Mouse (Mus musculus) 3T3-L1 (cell line): ENCODE results near the gene Gbp8.
A peak's percentile ranks its signal among the peaks of the same experiment; 100 is the strongest.
"Not testable (repeated sequence)": the region's sequence is repeated elsewhere in the genome, so short reads cannot be mapped to it uniquely, and the experiment has no call there.

Experiments
- DNase-seq: peaks from one replicate; pipeline ENCODE4 v3.0.0-alpha.2; 2015; ENCODE audit warnings: low read depth, low spot score

The Gbp8 gene

GRCm38 (mm10) chr5:105060224-105060623, 79.1 kb downstream of the Gbp8 start:
- no peak for DNase-seq

GRCm38 (mm10) chr5:105055279-105055678, 84.1 kb downstream of the Gbp8 start:
- DNase-seq: no peak

GRCm38 (mm10) chr5:105053471-105054169, 85.7 kb downstream of the Gbp8 start:
- not testable (repeated sequence) for DNase-seq

- DNase-seq: peak; percentile 40
Observed at GRCm38 (mm10) chr5:105032362-105032761, 107.0 kb downstream of the Gbp8 start.

- no peak for DNase-seq
Observed at GRCm38 (mm10) chr5:105012551-105012950, 126.8 kb downstream of the Gbp8 start.

- DNase-seq: no peak
Observed at GRCm38 (mm10) chr5:105011570-105011969, 127.8 kb downstream of the Gbp8 start.

- no peak for DNase-seq
Observed at GRCm38 (mm10) chr5:105010376-105010775, 129.0 kb downstream of the Gbp8 start.

- no peak for DNase-seq
Observed at GRCm38 (mm10) chr5:104989411-104989810, 149.9 kb downstream of the Gbp8 start.

GRCm38 (mm10) chr5:104988000-104988399, 151.3 kb downstream of the Gbp8 start:
- DNase-seq: no peak

GRCm38 (mm10) chr5:104986706-104987105, 152.6 kb downstream of the Gbp8 start:
- DNase-seq: peak; percentile 78

GRCm38 (mm10) chr5:104982535-104982934, 156.8 kb downstream of the Gbp8 start, which contains the start of gene Abcg3:
Gene Abcg3 (minus strand): TSS chr5:104982718.
- no peak for DNase-seq

GRCm38 (mm10) chr5:104979040-104979513, 160.3 kb downstream of the Gbp8 start:
- DNase-seq: no peak
